Mouse (Mus musculus): ENCODE results near the gene Idh1. TPM values are rescaled to one million over a fixed set of nuclear protein-coding genes. Genes with fewer than 3 reads are reported as not detected.

Gene Idh1
- polyA plus RNA-seq, 1 experiment from 2014 or later, result 397 TPM

DNA sequence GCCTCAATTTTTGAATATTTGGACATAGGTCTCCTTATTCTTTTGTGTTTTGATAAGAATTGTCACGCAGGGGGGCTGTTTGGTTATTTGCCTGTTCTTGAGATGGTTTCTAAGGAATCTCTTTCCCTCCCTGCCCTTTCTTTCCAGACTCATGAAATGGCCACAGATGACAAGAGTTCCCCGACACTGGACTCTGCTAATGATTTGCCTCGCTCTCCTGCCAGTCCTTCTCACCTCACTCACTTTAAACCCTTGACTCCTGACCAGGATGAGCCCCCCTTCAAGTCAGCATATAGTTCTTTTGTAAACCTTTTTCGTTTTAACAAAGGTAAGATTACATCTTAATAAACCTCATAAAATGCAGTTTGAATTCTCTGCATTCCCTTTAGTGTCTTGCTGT is 3.9 kb upstream of the Idh1 start:
- Histone ChIP-seq H3K27me3 (no peaks in the 10 kb centered on the region), H3K9me3 (no peaks in the 10 kb centered on the region), H3K4me2 (replicated peaks) (no peak overlapping the region), H3K36me3 (peaks cover 14% of the 10 kb centered on the region), H3K4me3 (no peak overlapping the region), H3K27ac (replicated peaks) (no peak overlapping the region), H3K4me1 (peaks cover 14% of the 10 kb centered on the region), H3K9ac (replicated peaks) (no peak overlapping the region)
- no peak for ATAC-seq (ENCODE audit: low FRiP score, low read depth)
- WGBS, result 81% methylated on average over 4 of the region's 4 CpGs

DNA sequence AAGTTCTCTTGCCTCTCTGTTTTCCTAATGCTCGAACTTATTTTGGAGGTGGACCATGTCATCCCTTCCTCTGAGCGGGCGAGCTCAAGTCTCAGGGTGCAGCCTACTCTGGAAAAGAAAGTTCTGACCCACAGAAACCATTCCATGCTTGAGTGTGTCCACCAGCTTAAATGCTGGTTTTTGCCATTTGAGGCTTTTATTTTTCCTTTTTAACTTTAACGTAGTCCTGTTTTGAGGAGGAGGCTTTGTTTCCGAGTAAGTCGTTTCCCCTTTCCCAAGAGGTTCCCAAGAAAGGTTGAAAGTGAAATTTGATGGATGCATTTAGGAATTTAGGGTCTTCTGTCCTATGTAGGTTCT is 752 bp upstream of the Idh1 start:
- ATAC-seq (ENCODE audit: low FRiP score, low read depth), result no peak
- Histone ChIP-seq H3K9me3 (no peaks in the 10 kb centered on the region), H3K9ac (replicated peaks) (peak overlapping the region; percentile 95), H3K4me2 (replicated peaks) (peak overlapping the region; percentile 86), H3K27ac (replicated peaks) (peak overlapping the region; percentile 92), H3K4me3 (peak overlapping the region; percentile 90), H3K4me1 (peaks cover 14% of the 10 kb centered on the region), H3K27me3 (no peaks in the 10 kb centered on the region), H3K36me3 (0 out of 2 replicates have a peak, but pooled peaks cover 3% of the 10 kb centered on the region)
- under 1% methylated on average over 6 of the region's 6 CpGs for WGBS

DNA sequence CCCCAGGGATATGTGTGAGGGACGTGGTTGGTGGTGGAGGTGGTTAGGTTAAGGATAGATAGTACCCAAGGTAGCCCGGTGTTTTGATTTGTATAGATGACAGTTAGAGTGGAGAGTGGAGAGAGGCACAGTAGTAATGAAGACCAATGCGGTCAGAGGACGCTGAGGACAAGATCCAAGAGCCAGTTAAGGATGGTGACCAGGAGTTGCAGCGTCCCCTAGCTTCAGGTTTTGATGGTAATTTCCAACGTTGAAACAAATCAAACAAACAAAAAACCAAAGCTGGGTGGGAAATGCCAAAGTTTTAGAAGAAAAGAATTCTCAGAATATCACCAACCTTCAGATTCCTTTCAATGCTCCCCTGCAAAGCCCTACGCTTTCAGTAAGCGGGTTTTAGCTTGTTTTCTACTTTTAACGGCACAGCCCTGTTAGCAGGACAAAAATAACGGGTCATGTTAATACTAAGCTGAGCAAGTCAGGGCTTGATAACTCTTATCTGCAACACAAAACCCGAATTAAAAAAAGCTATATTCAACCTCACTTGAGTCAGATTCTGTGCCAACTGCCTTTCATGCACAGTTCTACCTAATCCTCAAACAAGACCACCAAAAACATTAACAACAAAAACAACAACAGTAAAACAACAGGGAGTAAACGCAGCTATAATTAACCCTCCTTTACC is 635 bp downstream of the Idh1 start:
- Histone ChIP-seq H3K4me3 (peak overlapping the region; percentile 90), H3K36me3 (no peaks in the 10 kb centered on the region), H3K9ac (replicated peaks) (peak overlapping the region; percentile 50), H3K4me2 (replicated peaks) (peak overlapping the region; percentile 86), H3K9me3 (no peaks in the 10 kb centered on the region), H3K27ac (replicated peaks) (peak overlapping the region; percentile 92; the same call in 1 of the 2 replicates), H3K27me3 (no peaks in the 10 kb centered on the region), H3K4me1 (peaks cover 14% of the 10 kb centered on the region)
- WGBS, result 27% methylated on average over 12 of the region's 12 CpGs
- ATAC-seq (ENCODE audit: low FRiP score, low read depth), result no peak

DNA sequence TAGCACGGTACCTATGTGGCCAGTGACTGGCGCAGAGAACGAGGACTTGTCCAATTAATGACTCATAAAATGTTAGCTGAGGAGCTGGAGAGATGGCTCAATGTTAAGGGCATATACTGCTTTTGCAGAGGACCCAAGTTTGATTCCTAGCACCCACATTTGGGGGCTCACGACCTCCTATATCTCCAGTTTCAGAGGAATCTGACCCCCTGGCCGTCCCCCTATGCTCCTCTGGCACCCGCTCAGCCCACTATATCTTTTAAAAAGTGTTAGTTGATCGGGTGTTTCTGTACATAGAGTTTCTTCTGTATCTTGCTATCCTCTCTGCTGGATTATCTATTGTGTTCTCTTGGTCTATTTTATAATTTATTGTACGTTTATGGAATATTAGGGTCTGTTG is 1.3 kb downstream of the Idh1 start:
- no peak for ATAC-seq (ENCODE audit: low FRiP score, low read depth)

DNA sequence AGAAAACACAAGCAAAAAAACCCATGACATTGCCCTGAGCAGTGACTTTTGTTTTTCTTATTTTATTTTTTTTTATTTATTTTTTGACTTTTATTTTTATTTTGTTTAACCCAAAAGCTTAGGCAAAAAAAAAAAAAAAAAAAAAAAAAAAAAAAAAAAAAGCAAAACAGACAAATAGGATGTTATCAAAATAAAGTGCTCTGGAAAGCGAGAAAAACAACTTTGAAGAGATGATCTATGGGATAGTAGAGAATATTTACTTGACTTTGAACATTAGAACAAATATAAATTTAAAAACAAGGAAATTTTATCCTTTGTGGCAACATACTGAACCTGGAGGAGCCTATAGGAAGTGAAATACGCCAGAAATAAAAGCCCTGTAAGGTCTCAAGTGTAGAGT is 2.3 kb downstream of the Idh1 start:
- Histone ChIP-seq H3K4me2 (replicated peaks) (no peak overlapping the region), H3K27me3 (no peaks in the 10 kb centered on the region), H3K9me3 (no peaks in the 10 kb centered on the region), H3K9ac (replicated peaks) (no peak overlapping the region), H3K4me3 (no peak overlapping the region), H3K4me1 (peaks cover 14% of the 10 kb centered on the region), H3K27ac (replicated peaks) (no peak overlapping the region), H3K36me3 (no peaks in the 10 kb centered on the region)
- 85% methylated on average over 2 of the region's 2 CpGs for WGBS
- ATAC-seq (ENCODE audit: low FRiP score, low read depth), result no peak

More for the DNA sequence above, 1.3 kb downstream of the Idh1 start:
- no peaks in the 10 kb centered on the region for H3K36me3 ChIP-seq
- WGBS, result 89% methylated on average over 8 of the region's 8 CpGs
- no peak overlapping the region for H3K4me2 ChIP-seq (replicated peaks)
- no peak overlapping the region for H3K4me3 ChIP-seq
- no peak overlapping the region for H3K27ac ChIP-seq (replicated peaks)
- peaks cover 14% of the 10 kb centered on the region for H3K4me1 ChIP-seq
- no peaks in the 10 kb centered on the region for H3K27me3 ChIP-seq
- H3K9ac ChIP-seq (replicated peaks), result no peak overlapping the region
- no peaks in the 10 kb centered on the region for H3K9me3 ChIP-seq

DNA sequence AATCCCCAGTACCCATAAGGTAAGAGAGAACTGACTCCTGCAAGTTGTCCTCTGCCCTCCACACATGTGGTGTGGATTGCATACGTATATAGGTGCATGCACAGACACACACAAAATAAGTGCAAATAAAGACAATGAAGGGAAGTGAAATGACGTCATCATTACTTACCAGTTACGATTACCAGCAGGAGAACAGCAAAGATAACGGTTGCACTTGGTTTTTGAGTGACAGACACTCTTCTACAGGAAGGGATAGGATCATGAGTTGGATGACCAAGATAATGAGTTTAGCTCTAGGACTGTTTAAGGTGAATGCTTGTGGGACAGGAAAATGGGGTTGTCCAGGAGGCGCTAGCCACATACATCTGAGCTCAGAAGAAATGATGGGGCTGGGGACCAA is 4.8 kb downstream of the Idh1 start:
- H3K36me3 ChIP-seq, result no peaks in the 10 kb centered on the region
- H3K4me1 ChIP-seq, result peaks cover 17% of the 10 kb centered on the region
- H3K9ac ChIP-seq (replicated peaks), result no peak overlapping the region
- no peak overlapping the region for H3K27ac ChIP-seq (replicated peaks)
- no peak overlapping the region for H3K4me3 ChIP-seq
- no peak overlapping the region for H3K4me2 ChIP-seq (replicated peaks)
- no peaks in the 10 kb centered on the region for H3K27me3 ChIP-seq
- no peak for ATAC-seq (ENCODE audit: low FRiP score, low read depth)
- no peaks in the 10 kb centered on the region for H3K9me3 ChIP-seq
- WGBS, result 90% methylated on average over 5 of the region's 5 CpGs

DNA sequence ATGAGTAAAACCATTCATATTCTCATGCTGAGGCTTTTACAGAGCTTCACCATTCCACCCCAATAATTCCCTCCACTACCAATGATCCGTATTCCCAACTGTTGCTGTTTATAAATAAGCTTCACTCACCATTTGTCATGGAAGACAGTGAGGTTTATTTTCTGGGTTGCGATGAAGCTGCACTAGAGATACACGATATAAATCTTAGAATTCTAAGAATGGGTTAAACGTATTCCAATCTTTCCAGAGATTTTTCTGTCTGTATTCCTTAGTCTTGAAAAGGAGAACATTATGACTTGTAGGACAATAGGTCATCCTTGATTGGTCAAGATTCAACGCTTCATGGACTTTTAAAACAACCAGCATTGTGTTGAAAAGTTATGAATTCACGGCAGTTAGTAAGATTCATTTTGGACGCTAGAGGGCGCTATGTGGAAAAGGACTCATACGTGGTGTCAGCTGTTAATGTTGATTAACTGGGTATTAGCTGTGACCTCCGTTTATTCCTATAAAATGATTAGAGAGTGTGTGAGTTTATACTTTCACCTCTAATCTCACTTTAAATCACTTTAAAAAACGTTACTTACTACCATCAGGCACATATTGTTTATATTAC is 6.6 kb downstream of the Idh1 start:
- 6% methylated on average over 11 of the region's 11 CpGs for WGBS
- peaks cover under 1% of the 10 kb centered on the region for H3K36me3 ChIP-seq
- peak overlapping the region; percentile 80 for H3K4me3 ChIP-seq
- peak overlapping the region; percentile 55; the same call in 1 of the 2 replicates for H3K9ac ChIP-seq (replicated peaks)
- peak overlapping the region; percentile 99 for H3K27ac ChIP-seq (replicated peaks)
- H3K27me3 ChIP-seq, result no peaks in the 10 kb centered on the region
- ATAC-seq (ENCODE audit: low FRiP score, low read depth), result no peak
- H3K4me1 ChIP-seq, result peaks cover 23% of the 10 kb centered on the region
- H3K9me3 ChIP-seq, result no peaks in the 10 kb centered on the region
- H3K4me2 ChIP-seq (replicated peaks), result peak overlapping the region; percentile 60

DNA sequence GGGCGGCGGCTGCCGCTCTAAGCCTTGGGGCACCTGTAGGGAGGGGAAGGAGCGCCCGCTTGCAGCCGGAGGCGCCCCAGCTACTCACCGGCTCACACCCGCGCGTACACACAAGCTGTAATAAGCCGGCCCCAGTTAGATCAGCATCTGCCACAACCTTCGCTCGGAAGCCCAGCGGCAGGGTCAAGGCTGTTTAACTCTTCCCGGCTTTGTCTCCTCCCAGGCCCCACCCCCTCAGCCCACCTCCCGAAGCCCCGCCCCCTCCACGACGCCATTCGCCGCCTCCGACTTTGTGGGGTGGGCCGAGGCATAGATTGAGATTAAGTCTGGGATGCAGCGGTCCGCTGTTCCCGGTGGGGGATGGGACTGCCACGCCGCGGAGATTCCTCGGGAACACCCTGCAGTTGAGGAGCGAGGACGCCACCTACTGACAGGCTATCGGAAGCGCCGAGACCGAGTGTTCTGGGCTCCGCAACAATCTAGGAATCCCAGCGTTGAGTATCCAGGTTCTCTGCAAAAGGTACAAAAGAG is 7.3 kb downstream of the Idh1 start:
- Histone ChIP-seq H3K4me2 (replicated peaks) (peak overlapping the region; percentile 60), H3K36me3 (peaks cover 8% of the 10 kb centered on the region), H3K9ac (replicated peaks) (peak overlapping the region; percentile 77), H3K9me3 (no peaks in the 10 kb centered on the region), H3K27ac (replicated peaks) (peak overlapping the region; percentile 99), H3K4me3 (peak overlapping the region; percentile 80), H3K27me3 (no peaks in the 10 kb centered on the region), H3K4me1 (peaks cover 23% of the 10 kb centered on the region)
- peak; percentile 95 for ATAC-seq (ENCODE audit: low FRiP score, low read depth)
- WGBS, result under 1% methylated on average over 39 of the region's 39 CpGs

DNA sequence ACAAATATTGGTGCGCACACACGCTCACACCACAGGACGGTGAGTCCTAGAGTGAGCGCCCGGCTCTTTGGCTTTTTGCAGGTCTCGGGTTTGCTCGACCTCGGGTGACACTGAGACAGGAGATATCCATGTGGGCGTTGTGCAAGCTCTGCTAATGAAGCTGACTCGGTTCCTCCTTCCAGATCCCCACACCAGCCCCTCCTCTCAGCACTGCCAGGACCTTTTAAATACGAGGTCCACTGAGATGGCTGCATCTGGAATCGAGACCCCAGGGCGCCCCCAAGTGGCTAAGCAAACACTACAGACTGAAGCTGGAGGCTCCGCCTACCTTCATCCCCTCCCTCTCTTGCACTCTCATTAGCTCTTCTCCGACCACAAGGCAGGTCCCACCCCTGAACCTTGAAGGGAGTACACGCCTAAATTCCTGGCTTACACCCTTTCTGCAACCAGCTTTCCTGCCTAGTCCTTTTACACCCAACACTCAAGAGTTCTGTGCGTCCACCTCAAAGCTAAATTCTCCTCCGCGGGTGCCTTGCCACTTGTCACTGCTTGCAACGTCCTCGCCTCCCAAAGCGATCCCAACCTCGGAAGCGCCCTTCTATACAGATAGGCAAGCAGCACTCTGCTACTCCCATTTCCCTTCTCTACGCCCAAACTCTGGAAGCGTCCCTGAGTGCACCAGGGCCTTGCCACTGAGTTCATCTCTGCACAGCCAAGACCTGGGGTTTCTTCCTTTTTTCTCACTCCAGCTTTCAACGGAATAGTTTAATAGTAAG is 8.0 kb downstream of the Idh1 start:
- 9% methylated on average over 27 of the region's 27 CpGs for WGBS
- Histone ChIP-seq H3K4me2 (replicated peaks) (peak overlapping the region; percentile 60), H3K4me1 (peaks cover 23% of the 10 kb centered on the region), H3K9ac (replicated peaks) (peak overlapping the region; percentile 77), H3K36me3 (peaks cover 15% of the 10 kb centered on the region), H3K27me3 (no peaks in the 10 kb centered on the region), H3K9me3 (no peaks in the 10 kb centered on the region), H3K27ac (replicated peaks) (peak overlapping the region; percentile 99), H3K4me3 (peak overlapping the region; percentile 80)
- peak; percentile 82 for ATAC-seq (ENCODE audit: low FRiP score, low read depth)

DNA sequence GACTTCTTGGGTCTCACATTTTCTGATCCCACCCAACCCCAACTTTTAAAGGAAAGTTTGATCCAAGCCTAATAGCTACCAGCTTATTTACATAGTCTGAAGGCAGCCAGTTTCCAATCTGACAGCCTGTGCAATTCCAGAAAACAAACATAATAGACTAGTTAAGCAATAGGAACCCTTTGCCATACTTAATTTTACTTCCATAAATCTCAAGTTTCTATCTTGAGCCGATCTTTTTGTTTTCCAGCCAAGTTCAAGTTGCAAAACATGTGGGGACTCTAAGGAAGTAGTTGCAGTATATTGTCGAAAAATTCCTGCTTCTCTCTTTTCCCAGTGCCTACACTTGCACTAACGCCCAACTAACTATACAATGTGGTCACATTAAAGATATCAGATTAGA is 8.8 kb downstream of the Idh1 start:
- no peak for ATAC-seq (ENCODE audit: low FRiP score, low read depth)
- Histone ChIP-seq H3K4me1 (peaks cover 27% of the 10 kb centered on the region), H3K4me2 (replicated peaks) (peak overlapping the region; percentile 60), H3K9ac (replicated peaks) (0 out of 2 replicates have a peak overlapping the region, but pooled peaks have one; percentile 57), H3K36me3 (peaks cover 23% of the 10 kb centered on the region), H3K27ac (replicated peaks) (no peak overlapping the region), H3K4me3 (peak overlapping the region; percentile 80), H3K9me3 (no peaks in the 10 kb centered on the region), H3K27me3 (no peaks in the 10 kb centered on the region)
- WGBS, result 70% methylated on average over 3 of the region's 3 CpGs

DNA sequence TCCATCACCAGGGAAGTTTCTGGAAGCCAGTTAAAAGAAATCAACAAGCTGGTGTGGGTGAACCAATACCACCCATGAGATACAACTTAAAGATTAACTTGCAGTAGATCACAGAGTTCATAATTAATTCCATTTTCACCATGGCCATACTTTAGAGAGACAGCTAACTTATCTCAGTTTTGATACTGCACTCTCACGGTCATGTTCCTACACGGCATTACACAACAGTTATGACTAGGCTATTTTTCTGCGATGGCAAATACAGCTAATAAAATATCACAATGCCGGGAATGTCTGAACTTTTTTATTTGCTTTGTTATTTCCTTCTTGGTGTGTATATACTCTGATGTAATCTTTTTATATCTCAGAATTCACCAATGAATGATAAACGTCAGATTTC is 9.4 kb downstream of the Idh1 start:
- H3K4me2 ChIP-seq (replicated peaks), result peak overlapping the region; percentile 60
- ATAC-seq (ENCODE audit: low FRiP score, low read depth), result no peak
- peaks cover 28% of the 10 kb centered on the region for H3K36me3 ChIP-seq
- WGBS, result 88% methylated on average over 5 of the region's 5 CpGs
- no peak overlapping the region for H3K4me3 ChIP-seq
- no peak overlapping the region for H3K9ac ChIP-seq (replicated peaks)
- H3K27ac ChIP-seq (replicated peaks), result no peak overlapping the region
- H3K27me3 ChIP-seq, result no peaks in the 10 kb centered on the region
- no peaks in the 10 kb centered on the region for H3K9me3 ChIP-seq
- H3K4me1 ChIP-seq, result peaks cover 31% of the 10 kb centered on the region

DNA sequence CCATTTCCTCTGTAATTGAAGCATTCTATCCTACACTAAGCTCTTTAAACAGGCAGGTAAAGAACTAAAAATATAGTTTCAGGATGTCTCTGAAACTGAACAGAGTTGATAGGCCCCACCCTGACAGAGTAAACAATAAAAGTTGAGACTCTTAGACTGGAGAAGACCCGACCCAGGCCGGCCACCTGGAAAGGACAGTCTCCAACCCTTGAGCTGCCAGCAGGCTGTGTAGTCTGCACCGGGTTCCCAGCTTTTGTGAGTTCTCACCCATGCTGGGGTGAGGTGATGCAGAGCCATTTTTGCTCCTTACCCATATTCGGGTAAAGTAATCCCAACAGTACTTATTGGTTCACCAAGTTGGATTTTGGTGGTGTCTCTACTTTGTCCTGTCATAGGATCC is 10.1 kb downstream of the Idh1 start:
- H3K27me3 ChIP-seq, result no peaks in the 10 kb centered on the region
- no peak overlapping the region for H3K4me3 ChIP-seq
- ATAC-seq (ENCODE audit: low FRiP score, low read depth), result no peak
- WGBS, result 80% methylated on average over 4 of the region's 4 CpGs
- no peak overlapping the region for H3K9ac ChIP-seq (replicated peaks)
- no peaks in the 10 kb centered on the region for H3K9me3 ChIP-seq
- H3K4me2 ChIP-seq (replicated peaks), result peak overlapping the region; percentile 25
- no peak overlapping the region for H3K27ac ChIP-seq (replicated peaks)
- H3K36me3 ChIP-seq, result peaks cover 34% of the 10 kb centered on the region
- H3K4me1 ChIP-seq, result peaks cover 31% of the 10 kb centered on the region

Measured in midbrain, embryonic 12.5 days (tissue).